Mouse (Mus musculus) embryonic facial prominence, embryonic 11.5 days (tissue): ENCODE results near the gene Zfp777. TPM values are rescaled to one million over a fixed set of nuclear protein-coding genes. Genes with fewer than 3 reads are reported as not detected.

Source experiments
- ATAC-seq: fragments of 200-750 bp; cut with Nextera tagmentation; replicated peaks from 2 replicates; pipeline ENCODE4 v1.8.0; 2017; ENCODE audit warnings: low read depth; ENCODE audit not compliant: insufficient number of reproducible peaks, low FRiP score, low TSS enrichment
- DNase-seq: peaks from one replicate; pipeline ENCODE4 v3.0.0-alpha.2; 2015; ENCODE audit warnings: low spot score
- H3K27ac ChIP-seq: fragments of 300-500 bp; sonication (generic); replicated peaks from 2 replicates; pipeline ENCODE4 v1.5.1; 2014; ENCODE audit warnings: mild to moderate bottlenecking, low read depth, low read length, control low read depth
- H3K27me3 ChIP-seq: fragments of 300-500 bp; sonication (generic); 2 replicates; pipeline ENCODE4 v1.6.1; 2014; ENCODE audit warnings: mild to moderate bottlenecking, low read length, moderate library complexity, mixed read lengths; ENCODE audit not compliant: control insufficient read depth, insufficient read depth
- H3K36me3 ChIP-seq: fragments of 300-500 bp; sonication (generic); replicated peaks from 2 replicates; pipeline ENCODE4 v1.6.1; 2014; ENCODE audit warnings: low read depth, mild to moderate bottlenecking, low read length, moderate library complexity, mixed read lengths; ENCODE audit not compliant: control insufficient read depth, insufficient read depth
- H3K4me1 ChIP-seq: fragments of 300-500 bp; sonication (generic); 2 replicates; pipeline ENCODE4 v1.6.1; 2014; ENCODE audit warnings: low read length, mixed read lengths; ENCODE audit not compliant: control insufficient read depth, insufficient read depth
- H3K4me2 ChIP-seq: fragments of 300-500 bp; sonication (generic); 2 replicates; pipeline ENCODE4 v1.6.1; 2014; ENCODE audit warnings: low read depth, mild to moderate bottlenecking, control low read depth, low read length, moderate library complexity
- H3K4me3 ChIP-seq: fragments of 300-500 bp; sonication (generic); 2 replicates; pipeline ENCODE4 v1.5.1; 2014; ENCODE audit warnings: low read depth, low read length, control low read depth
- H3K9ac ChIP-seq: fragments of 300-500 bp; sonication (generic); replicated peaks from 2 replicates; pipeline ENCODE4 v1.6.1; 2014; ENCODE audit warnings: mild to moderate bottlenecking, control low read depth, low read length
- H3K9me3 ChIP-seq: fragments of 300-500 bp; sonication (generic); replicated peaks from 2 replicates; pipeline ENCODE4 v1.6.1; 2016; ENCODE audit warnings: mild to moderate bottlenecking, low read length, inconsistent platforms, mixed read lengths; ENCODE audit not compliant: control insufficient read depth
- WGBS: fragments of 180-500 bp; shearing (Covaris S2); extraction: QIAGEN DNeasy Blood & Tissue Kit; methylation state at CpG from one replicate; pipeline ENCODE4 v1.1.7; 2014; 5-methylcytosine and 5-hydroxymethylcytosine counted together
- polyA plus RNA-seq: library from polyadenylated mRNA; unstranded; fragments of >200 nt; fragmentation: Nextera tagmentation; extraction: Ambion mirVana; gene quantifications from 2 replicates; pipeline ENCODE4 v1.2.1, GENCODE M21; 2014

The Zfp777 gene
- polyA plus RNA-seq, 1 experiment from 2014 or later = 7.8 TPM

DNA sequence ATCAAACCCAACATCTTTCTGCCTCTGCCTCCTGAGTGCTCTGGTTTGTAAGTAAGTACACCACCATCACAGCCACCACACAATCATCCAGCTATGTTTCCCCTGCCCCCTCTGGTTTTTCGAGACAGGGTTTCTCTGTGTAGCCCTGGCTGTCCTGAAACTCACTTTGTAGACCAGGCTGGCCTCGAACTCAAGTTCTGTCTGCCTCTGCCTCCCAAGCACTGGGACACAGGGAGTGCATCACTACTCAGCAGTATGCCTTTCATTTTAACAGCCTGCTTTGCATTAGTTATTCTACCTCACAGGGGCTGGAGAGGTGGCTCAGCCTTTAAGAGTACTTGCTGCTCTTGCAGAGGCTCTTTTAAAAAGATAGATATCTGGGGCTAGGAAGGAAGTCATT lies 3.0 kb upstream of the Zfp777 start:
- no peak overlapping the region for H3K9ac ChIP-seq
- 88% methylated on average over 2 of the region's 2 CpGs for WGBS

DNA sequence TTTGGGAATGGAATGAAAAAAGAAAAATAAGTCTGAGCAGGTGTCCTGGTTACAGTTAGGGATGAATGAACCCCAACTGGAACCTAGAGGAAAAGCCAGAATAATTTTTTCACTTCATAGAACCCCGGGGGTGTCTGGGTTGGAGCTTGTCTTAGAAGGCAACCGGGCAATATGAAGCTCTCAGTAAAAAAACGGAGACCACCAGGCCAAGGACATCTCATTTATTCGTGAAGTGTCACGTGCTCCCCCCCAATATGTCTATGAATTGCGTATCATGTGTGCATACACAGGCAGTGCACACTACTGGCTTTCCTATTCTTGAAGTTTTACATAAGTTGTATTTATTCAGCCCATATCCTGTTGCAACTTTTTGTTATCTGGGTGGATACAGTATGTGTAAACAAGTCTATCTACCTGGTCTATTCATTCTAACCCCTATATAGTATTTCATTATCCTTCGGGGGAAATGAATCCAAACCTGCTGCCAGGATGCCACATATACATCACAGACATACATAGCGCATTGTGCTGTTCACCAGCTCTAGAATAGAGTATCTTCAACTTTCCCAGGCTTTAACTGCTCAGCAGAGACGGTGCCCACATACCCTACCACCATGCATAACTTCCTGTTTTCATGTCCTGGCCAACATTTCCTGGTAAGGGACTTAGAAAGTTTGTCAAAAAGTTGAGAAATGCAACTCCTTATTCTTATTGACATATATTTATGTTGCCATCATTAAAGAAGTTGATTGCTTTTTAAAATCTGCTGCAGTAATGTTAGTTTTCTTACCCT lies 758 bp upstream of the Zfp777 start:
- no peaks in the 10 kb centered on the region for H3K4me1 ChIP-seq
- H3K4me2 ChIP-seq = peak overlapping the region; percentile 51
- no peaks in the 10 kb centered on the region for H3K9me3 ChIP-seq
- no peaks in the 10 kb centered on the region for H3K27me3 ChIP-seq
- no peak overlapping the region for H3K27ac ChIP-seq
- WGBS = 61% methylated on average over 9 of the region's 9 CpGs
- H3K9ac ChIP-seq = peak overlapping the region; percentile 92
- no peak for ATAC-seq
- DNase-seq = no peak
- H3K4me3 ChIP-seq = peak overlapping the region; percentile 79
- no peaks in the 10 kb centered on the region for H3K36me3 ChIP-seq

More for the DNA sequence above, 3.0 kb upstream of the Zfp777 start:
- Histone ChIP-seq H3K27me3 (no peaks in the 10 kb centered on the region), H3K27ac (no peak overlapping the region), H3K4me2 (no peak overlapping the region), H3K4me1 (no peaks in the 10 kb centered on the region), H3K36me3 (no peaks in the 10 kb centered on the region), H3K4me3 (no peak overlapping the region), H3K9me3 (no peaks in the 10 kb centered on the region)
- ATAC-seq (no peak), DNase-seq (no peak)

DNA sequence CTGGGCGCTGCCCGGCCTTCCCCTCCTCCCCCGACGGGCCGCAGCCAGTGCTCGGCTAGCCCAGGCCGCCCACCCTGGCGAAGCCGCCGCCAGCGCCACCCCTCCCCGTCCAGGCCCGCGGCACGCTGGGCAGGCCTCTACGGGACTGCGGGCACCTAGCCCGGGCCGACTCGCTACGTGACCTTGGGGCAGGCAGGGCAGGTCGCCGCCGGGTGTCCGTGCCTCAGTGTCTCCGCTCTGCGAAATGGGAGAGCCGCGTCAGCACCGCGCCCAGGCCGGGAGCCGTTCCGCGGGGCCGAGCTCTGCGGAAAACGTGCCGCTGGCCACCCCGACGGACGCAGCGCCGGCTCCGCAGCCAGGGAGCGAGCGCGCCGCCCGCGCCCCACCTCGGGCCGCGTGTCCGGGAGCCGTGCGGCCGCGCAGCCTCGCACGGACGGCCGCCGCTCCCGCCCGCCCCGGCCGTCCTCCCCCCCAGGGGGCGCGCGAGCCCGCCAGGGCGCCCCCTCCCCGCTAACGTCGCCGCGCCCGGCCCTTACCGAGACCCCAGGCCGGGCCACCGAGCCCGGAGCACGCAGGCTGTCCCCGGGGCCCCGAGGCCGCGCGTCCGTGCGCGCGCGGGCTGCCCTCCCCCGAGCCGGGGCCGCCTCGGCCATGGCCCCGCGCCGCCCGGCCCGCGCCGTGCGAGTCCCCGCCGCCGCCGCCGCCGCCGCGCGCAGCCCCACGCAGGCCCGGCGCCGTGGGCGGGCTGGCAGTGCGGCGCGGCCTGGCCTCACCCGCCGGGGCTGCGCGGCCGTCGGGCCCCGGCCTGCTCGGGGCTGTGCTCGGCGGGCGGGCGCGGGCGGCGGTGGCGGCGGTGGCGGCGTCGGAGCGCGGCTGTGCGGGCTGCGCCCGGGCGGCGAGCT lies 1.0 kb downstream of the Zfp777 start:
- no peaks in the 10 kb centered on the region for H3K27me3 ChIP-seq
- peak overlapping the region; percentile 79 for H3K4me3 ChIP-seq
- peak overlapping the region; percentile 78; the same call in 1 of the 2 replicates for H3K27ac ChIP-seq
- peak overlapping the region; percentile 92 for H3K9ac ChIP-seq
- peak overlapping the region; percentile 79 for H3K4me2 ChIP-seq
- no peaks in the 10 kb centered on the region for H3K9me3 ChIP-seq
- DNase-seq (peak; percentile 49), ATAC-seq (peak; percentile 58)
- WGBS = 0% methylated on average over 69 of the region's 150 CpGs
- H3K36me3 ChIP-seq = no peaks in the 10 kb centered on the region
- H3K4me1 ChIP-seq = no peaks in the 10 kb centered on the region

GRCm38 (mm10) chr6:48047114-48047449 lies 1.6 kb downstream of the Zfp777 start:
- DNase-seq (peak; percentile 41), ATAC-seq (no peak)
- 9% methylated on average over 11 of the region's 12 CpGs for WGBS
- no peaks in the 10 kb centered on the region for H3K27me3 ChIP-seq
- H3K4me2 ChIP-seq = peak overlapping the region; percentile 79
- H3K9ac ChIP-seq = peak overlapping the region; percentile 92
- no peak overlapping the region for H3K27ac ChIP-seq
- no peaks in the 10 kb centered on the region for H3K9me3 ChIP-seq
- peak overlapping the region; percentile 79 for H3K4me3 ChIP-seq
- no peaks in the 10 kb centered on the region for H3K4me1 ChIP-seq
- H3K36me3 ChIP-seq = no peaks in the 10 kb centered on the region

DNA sequence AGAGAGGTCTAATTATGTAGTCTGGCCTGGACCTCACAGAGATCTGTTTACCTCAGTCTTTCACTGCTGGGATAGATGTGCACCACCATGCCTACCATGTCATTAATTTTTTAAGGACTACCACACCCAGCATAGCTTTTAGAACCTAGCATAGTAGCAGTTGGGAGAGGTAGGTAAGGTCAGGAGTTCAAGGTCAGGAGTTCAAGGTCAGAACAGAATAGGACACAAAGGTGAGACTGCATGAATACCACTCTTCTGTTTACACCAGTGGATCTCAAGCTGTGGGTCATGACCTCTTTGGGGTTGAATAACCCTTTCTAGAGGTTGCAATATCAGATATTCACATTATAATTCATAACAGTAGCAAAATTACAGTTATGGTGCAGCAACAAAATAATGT lies 16.1 kb downstream of the Zfp777 start:
- no peak for ATAC-seq
- Histone ChIP-seq H3K9ac (no peak overlapping the region), H3K4me3 (no peak overlapping the region)

GRCm38 (mm10) chr6:48025905-48026660 lies 22.6 kb downstream of the Zfp777 start:
- Histone ChIP-seq H3K4me2 (no peak overlapping the region), H3K36me3 (peaks cover 37% of the 10 kb centered on the region), H3K9ac (no peak overlapping the region), H3K27ac (no peak overlapping the region), H3K9me3 (peaks cover 13% of the 10 kb centered on the region), H3K4me3 (no peak overlapping the region), H3K4me1 (no peaks in the 10 kb centered on the region), H3K27me3 (no peaks in the 10 kb centered on the region)
- WGBS = 83% methylated on average over 10 of the region's 10 CpGs
- no peak for DNase-seq
- ATAC-seq = no peak

More for the DNA sequence above, 16.1 kb downstream of the Zfp777 start:
- no peak overlapping the region for H3K4me2 ChIP-seq
- no peaks in the 10 kb centered on the region for H3K9me3 ChIP-seq
- no peak for DNase-seq
- no peaks in the 10 kb centered on the region for H3K4me1 ChIP-seq
- peaks cover 8% of the 10 kb centered on the region for H3K36me3 ChIP-seq
- H3K27ac ChIP-seq = no peak overlapping the region
- H3K27me3 ChIP-seq = no peaks in the 10 kb centered on the region

DNA sequence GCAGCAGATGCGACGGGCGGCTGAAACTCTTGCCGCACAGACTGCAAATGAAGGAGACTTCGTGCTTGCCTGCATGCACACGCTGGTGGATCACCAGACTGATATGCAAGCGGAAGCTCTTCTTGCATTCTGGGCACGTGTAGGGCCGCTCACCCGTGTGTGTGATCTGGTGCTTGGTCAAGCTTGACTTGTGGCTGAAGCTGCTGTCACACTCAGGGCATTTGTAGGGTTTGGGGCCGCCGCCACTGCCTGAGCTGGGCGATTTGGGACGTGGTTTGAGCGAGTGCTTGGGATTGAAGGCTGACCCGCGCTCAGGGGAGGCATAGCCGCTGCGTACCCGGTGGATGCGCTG lies 23.7 kb downstream of the Zfp777 start:
- ATAC-seq (no peak), DNase-seq (no peak)
- Histone ChIP-seq H3K4me3 (no peak overlapping the region), H3K4me2 (no peak overlapping the region), H3K27ac (no peak overlapping the region), H3K27me3 (no peaks in the 10 kb centered on the region), H3K4me1 (no peaks in the 10 kb centered on the region), H3K9ac (no peak overlapping the region), H3K36me3 (peaks cover 37% of the 10 kb centered on the region), H3K9me3 (peaks cover 13% of the 10 kb centered on the region)
- WGBS = 80% methylated on average over 21 of the region's 21 CpGs
